Mouse (Mus musculus) heart, adult 2 months (tissue): ENCODE data around the gene Mctp2.

Source experiments
- CTCF ChIP-seq: fragments of 200-600 bp; IDR thresholded peaks from 2 replicates; pipeline ENCODE4 v1.8.1; 2022; ENCODE audit warnings: antibody characterized with exemption, mild to moderate bottlenecking, moderate library complexity
- EP300 ChIP-seq: fragments of 200-500 bp; IDR thresholded peaks from 2 replicates; pipeline ENCODE4 v1.6.1; 2011; ENCODE audit warnings: low read depth, low read length, control low read depth; ENCODE audit not compliant: insufficient read depth
- POLR2A ChIP-seq: fragments of 200-500 bp; IDR thresholded peaks from 2 replicates; pipeline ENCODE4 v1.6.1; 2011; ENCODE audit warnings: mild to moderate bottlenecking, low read depth, low read length, control low read depth; ENCODE audit not compliant: insufficient read depth

GRCm38 (mm10) chr7:72100683-72101082 lies 205.7 kb downstream of the Mctp2 start:
- TF ChIP-seq EP300, result no peak
- no peak for TF ChIP-seq POLR2A
- no peak for TF ChIP-seq CTCF
